Mouse (Mus musculus) embryonic facial prominence, embryonic 12.5 days (tissue): Measurements from ENCODE around the gene Slc48a1. TPM values are rescaled to one million over a fixed set of nuclear protein-coding genes. Genes with fewer than 3 reads are reported as not detected.

ENCODE experiments used
- ATAC-seq: fragments of 200-750 bp; cut with Nextera tagmentation; 2 replicates; pipeline ENCODE4 v1.8.0; 2017; ENCODE audit not compliant: insufficient number of reproducible peaks, insufficient read depth, low FRiP score, low TSS enrichment
- H3K27ac ChIP-seq: fragments of 300-500 bp; sonication (generic); 2 replicates; pipeline ENCODE4 v1.5.1; 2016; ENCODE audit warnings: mild to moderate bottlenecking
- H3K27me3 ChIP-seq: fragments of 300-500 bp; sonication (generic); 2 replicates; pipeline ENCODE4 v1.6.1; 2016; ENCODE audit warnings: mild to moderate bottlenecking, moderate library complexity
- H3K36me3 ChIP-seq: fragments of 300-500 bp; sonication (generic); 2 replicates; pipeline ENCODE4 v1.6.1; 2016; ENCODE audit warnings: mild to moderate bottlenecking
- H3K4me1 ChIP-seq: fragments of 300-500 bp; sonication (generic); 2 replicates; pipeline ENCODE4 v1.6.1; 2016
- H3K4me2 ChIP-seq: fragments of 300-500 bp; sonication (generic); replicated peaks from 2 replicates; pipeline ENCODE4 v1.6.1; 2016; ENCODE audit warnings: mild to moderate bottlenecking, moderate library complexity
- H3K4me3 ChIP-seq: fragments of 300-500 bp; sonication (generic); 2 replicates; pipeline ENCODE4 v1.5.1; 2016; ENCODE audit warnings: mild to moderate bottlenecking
- H3K9ac ChIP-seq: fragments of 300-500 bp; sonication (generic); 2 replicates; pipeline ENCODE4 v1.6.1; 2016; ENCODE audit warnings: mild to moderate bottlenecking, moderate library complexity
- H3K9me3 ChIP-seq: fragments of 300-500 bp; sonication (generic); 2 replicates; pipeline ENCODE4 v1.6.1; 2016; ENCODE audit warnings: mild to moderate bottlenecking, moderate library complexity
- WGBS: fragments of 180-500 bp; shearing (Covaris S2); methylation state at CpG from one replicate; pipeline ENCODE4 v1.1.7; 2016; 5-methylcytosine and 5-hydroxymethylcytosine counted together
- polyA plus RNA-seq: library from polyadenylated mRNA; unstranded; fragments of >200 nt; fragmentation: Nextera tagmentation; extraction: Ambion mirVana; gene quantifications from 2 replicates; pipeline ENCODE4 v1.2.1, GENCODE M21; 2016

The Slc48a1 gene
- polyA plus RNA-seq, 1 experiment from 2014 or later = 32.6 TPM

- H3K9ac ChIP-seq = peak overlapping the region; percentile 97
- H3K4me2 ChIP-seq = peak overlapping the region; percentile 77
- H3K4me1 ChIP-seq = peaks cover 51% of the 10 kb centered on the region
- H3K36me3 ChIP-seq = no peaks in the 10 kb centered on the region
- no peaks in the 10 kb centered on the region for H3K9me3 ChIP-seq
- WGBS = under 1% methylated on average over 38 of the region's 39 CpGs
- no peaks in the 10 kb centered on the region for H3K27me3 ChIP-seq
- peak overlapping the region; percentile 74 for H3K4me3 ChIP-seq
- no peak; the same call in none of the 2 replicates for ATAC-seq
- H3K27ac ChIP-seq = peak overlapping the region; percentile 97
These were observed 52.5 kb downstream of the Slc48a1 start for GRCm38 (mm10) chr15:97830788-97831241.

GRCm38 (mm10) chr15:97831242-97831986, 53.1 kb downstream of the Slc48a1 start:
- WGBS = under 1% methylated on average over 63 of the region's 84 CpGs
- peaks cover 45% of the 10 kb centered on the region for H3K4me1 ChIP-seq
- H3K9ac ChIP-seq = peak overlapping the region; percentile 97
- peak overlapping the region; percentile 97 for H3K27ac ChIP-seq
- H3K27me3 ChIP-seq = no peaks in the 10 kb centered on the region
- H3K4me3 ChIP-seq = peak overlapping the region; percentile 74
- no peaks in the 10 kb centered on the region for H3K9me3 ChIP-seq
- peak overlapping the region; percentile 77 for H3K4me2 ChIP-seq
- no peaks in the 10 kb centered on the region for H3K36me3 ChIP-seq
- peak; percentile 80 for ATAC-seq

- Histone ChIP-seq H3K4me3 (peak overlapping the region; percentile 74), H3K9ac (peak overlapping the region; percentile 97), H3K27ac (peak overlapping the region; percentile 97), H3K4me1 (peaks cover 38% of the 10 kb centered on the region), H3K36me3 (no peaks in the 10 kb centered on the region), H3K27me3 (no peaks in the 10 kb centered on the region), H3K4me2 (peak overlapping the region; percentile 77), H3K9me3 (no peaks in the 10 kb centered on the region)
- no peak; the same call in 1 of the 2 replicates for ATAC-seq
- 2% methylated on average over 10 of the region's 10 CpGs for WGBS
These were observed 53.8 kb downstream of the Slc48a1 start for GRCm38 (mm10) chr15:97831987-97832640.

GRCm38 (mm10) chr15:97832764-97833479, 54.6 kb downstream of the Slc48a1 start:
- peaks cover 33% of the 10 kb centered on the region for H3K4me1 ChIP-seq
- H3K9ac ChIP-seq = no peak overlapping the region
- H3K27me3 ChIP-seq = no peaks in the 10 kb centered on the region
- H3K36me3 ChIP-seq = no peaks in the 10 kb centered on the region
- no peak overlapping the region for H3K4me3 ChIP-seq
- ATAC-seq = no peak
- H3K4me2 ChIP-seq = no peak overlapping the region
- H3K27ac ChIP-seq = no peak overlapping the region
- WGBS = 49% methylated on average over 9 of the region's 9 CpGs
- no peaks in the 10 kb centered on the region for H3K9me3 ChIP-seq

- Histone ChIP-seq H3K4me3 (no peak overlapping the region), H3K36me3 (no peaks in the 10 kb centered on the region), H3K4me2 (no peak overlapping the region), H3K9ac (no peak overlapping the region), H3K4me1 (peaks cover 15% of the 10 kb centered on the region), H3K9me3 (no peaks in the 10 kb centered on the region), H3K27ac (no peak overlapping the region), H3K27me3 (no peaks in the 10 kb centered on the region)
- ATAC-seq = no peak
- WGBS = 56% methylated on average over 17 of the region's 17 CpGs
These were observed 58.0 kb downstream of the Slc48a1 start for GRCm38 (mm10) chr15:97836153-97836893.

GRCm38 (mm10) chr15:97836894-97837247, 58.6 kb downstream of the Slc48a1 start:
- H3K4me3 ChIP-seq = no peak overlapping the region
- no peak for ATAC-seq
- no peak overlapping the region for H3K9ac ChIP-seq
- H3K9me3 ChIP-seq = no peaks in the 10 kb centered on the region
- 74% methylated on average over 8 of the region's 8 CpGs for WGBS
- H3K27me3 ChIP-seq = no peaks in the 10 kb centered on the region
- no peaks in the 10 kb centered on the region for H3K36me3 ChIP-seq
- no peak overlapping the region for H3K4me2 ChIP-seq
- H3K4me1 ChIP-seq = peaks cover 15% of the 10 kb centered on the region
- no peak overlapping the region for H3K27ac ChIP-seq

GRCm38 (mm10) chr15:97837491-97838061, 59.3 kb downstream of the Slc48a1 start:
- 28% methylated on average over 8 of the region's 8 CpGs for WGBS

GRCm38 (mm10) chr15:97838395-97838794, 60.1 kb downstream of the Slc48a1 start:
- 82% methylated on average over 4 of the region's 4 CpGs for WGBS
- ATAC-seq = no peak
- Histone ChIP-seq H3K4me2 (no peak overlapping the region), H3K27me3 (no peaks in the 10 kb centered on the region), H3K9me3 (no peaks in the 10 kb centered on the region), H3K4me3 (no peak overlapping the region), H3K27ac (no peak overlapping the region), H3K4me1 (peaks cover 9% of the 10 kb centered on the region), H3K9ac (no peak overlapping the region), H3K36me3 (no peaks in the 10 kb centered on the region)

More at GRCm38 (mm10) chr15:97837491-97838061, 59.3 kb downstream of the Slc48a1 start:
- Histone ChIP-seq H3K4me2 (no peak overlapping the region), H3K27me3 (no peaks in the 10 kb centered on the region), H3K9me3 (no peaks in the 10 kb centered on the region), H3K4me1 (peaks cover 10% of the 10 kb centered on the region), H3K4me3 (no peak overlapping the region), H3K36me3 (no peaks in the 10 kb centered on the region), H3K27ac (no peak overlapping the region), H3K9ac (no peak overlapping the region)
- no peak for ATAC-seq

GRCm38 (mm10) chr15:97839012-97839411, 60.7 kb downstream of the Slc48a1 start:
- no peaks in the 10 kb centered on the region for H3K27me3 ChIP-seq
- H3K9me3 ChIP-seq = no peaks in the 10 kb centered on the region
- no peak overlapping the region for H3K4me2 ChIP-seq
- no peak overlapping the region for H3K27ac ChIP-seq
- H3K9ac ChIP-seq = no peak overlapping the region
- 98% methylated on average over 2 of the region's 2 CpGs for WGBS
- H3K36me3 ChIP-seq = no peaks in the 10 kb centered on the region
- ATAC-seq = no peak
- H3K4me1 ChIP-seq = peaks cover 9% of the 10 kb centered on the region
- no peak overlapping the region for H3K4me3 ChIP-seq

GRCm38 (mm10) chr15:97839473-97839872, 61.2 kb downstream of the Slc48a1 start:
- H3K36me3 ChIP-seq = no peaks in the 10 kb centered on the region
- no peak overlapping the region for H3K9ac ChIP-seq
- H3K27me3 ChIP-seq = no peaks in the 10 kb centered on the region
- H3K4me1 ChIP-seq = peaks cover 9% of the 10 kb centered on the region
- H3K9me3 ChIP-seq = no peaks in the 10 kb centered on the region
- H3K4me2 ChIP-seq = no peak overlapping the region
- 68% methylated on average over 4 of the region's 4 CpGs for WGBS
- no peak for ATAC-seq
- H3K4me3 ChIP-seq = no peak overlapping the region
- peak overlapping the region; percentile 52; the same call in 1 of the 2 replicates for H3K27ac ChIP-seq

- Histone ChIP-seq H3K27me3 (no peaks in the 10 kb centered on the region), H3K4me3 (no peak overlapping the region), H3K27ac (peak overlapping the region; percentile 52; the same call in 1 of the 2 replicates), H3K36me3 (no peaks in the 10 kb centered on the region), H3K9me3 (no peaks in the 10 kb centered on the region), H3K4me1 (peaks cover 9% of the 10 kb centered on the region), H3K9ac (no peak overlapping the region), H3K4me2 (no peak overlapping the region)
- no peak for ATAC-seq
- 9% methylated on average over 3 of the region's 3 CpGs for WGBS
These were observed 61.7 kb downstream of the Slc48a1 start for GRCm38 (mm10) chr15:97839991-97840455.
